Mouse (Mus musculus): ENCODE measurements around the gene Dnmt3l.

GRCm38 (mm10) chr10:78004479-78005100 is 37.2 kb upstream of the Dnmt3l start:
- no peak for TF ChIP-seq CTCF (IDR thresholded peaks at IDR 0.05)
- no peak for TF ChIP-seq EP300 (IDR thresholded peaks at IDR 0.05)
